In the genomic region with DNA sequence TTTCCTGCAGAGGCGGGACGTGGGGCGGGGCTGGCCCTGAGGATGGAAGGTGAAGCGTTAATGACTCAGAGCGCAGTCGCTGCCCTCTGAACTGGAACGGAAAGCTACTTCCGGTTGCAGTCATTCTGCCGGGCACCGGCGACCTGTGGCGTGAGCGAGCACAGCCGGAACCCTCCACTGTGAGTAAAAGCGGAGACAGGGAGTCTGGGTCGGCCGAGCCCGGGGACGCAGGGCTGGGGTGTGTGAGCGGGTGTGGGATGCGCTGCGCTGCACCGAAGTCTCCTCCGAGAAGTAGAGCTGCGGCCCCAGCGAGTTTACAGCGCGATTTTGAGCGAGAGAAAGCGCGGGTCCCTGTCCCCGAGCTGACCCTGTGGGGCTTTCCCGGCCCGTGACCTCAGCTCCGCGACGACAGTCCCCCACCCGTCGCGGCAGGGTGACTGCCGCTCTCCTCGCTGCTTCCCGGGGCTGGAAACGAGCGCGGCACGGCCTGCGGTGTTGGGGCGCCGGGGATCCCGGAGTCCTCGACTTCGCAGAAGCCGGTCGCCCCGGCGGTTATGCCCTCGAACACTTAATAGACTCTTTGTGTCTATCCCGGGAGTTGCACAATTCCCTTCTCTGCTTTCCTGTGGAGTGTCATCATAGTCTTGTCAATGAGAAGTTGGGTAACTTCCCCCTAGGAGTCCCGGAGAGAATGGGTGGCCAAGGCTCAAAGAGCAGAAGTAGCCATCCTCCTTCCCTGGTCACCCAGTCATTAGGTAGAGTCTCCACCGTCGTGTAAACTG, we compare ENCODE assay signal across 8 mouse cellular contexts. TPM values are rescaled to one million over a fixed set of nuclear protein-coding genes. Genes with fewer than 3 reads are reported as not detected.
A peak's percentile ranks its signal among the peaks of the same experiment; 100 is the strongest.
DNase-seq lines count a peak whose midpoint lies in the region; ATAC-seq and TF ChIP-seq lines count a peak whose summit lies in the region.

No protein-coding gene starts in this region.

- H3K27ac ChIP-seq in brown adipose tissue, adult 24 weeks (replicated peaks; ENCODE audit: low read depth, low read length), result peak overlapping the region; percentile 86
- peak overlapping the region; percentile 96 for H3K27ac ChIP-seq in heart, embryonic 15.5 days
- H3K27ac ChIP-seq in liver, embryonic 14.5 days, result peak overlapping the region; percentile 88
- peak overlapping the region; percentile 79 for H3K27ac ChIP-seq in neural tube, embryonic 11.5 days (ENCODE audit: low read depth, low read length)
- peak overlapping the region; percentile 96 for H3K27ac ChIP-seq in stomach, postnatal 0 days (replicated peaks)

- peak; percentile 96 for ATAC-seq in heart, embryonic 15.5 days (replicated peaks; ENCODE audit: insufficient number of reproducible peaks, insufficient read depth, low FRiP score, low read depth)
- ATAC-seq in liver, embryonic 14.5 days (ENCODE audit: insufficient read depth), result peak; percentile 94
- peak; percentile 95 for ATAC-seq in neural tube, embryonic 11.5 days (ENCODE audit: insufficient read depth, low FRiP score, low TSS enrichment)
- ATAC-seq in stomach, postnatal 0 days (ENCODE audit: low FRiP score, low TSS enrichment), result peak; percentile 99

- H3K4me3 ChIP-seq in brown adipose tissue, adult 24 weeks (ENCODE audit: insufficient read depth, low read depth, low read length), result peak overlapping the region; percentile 90
- H3K4me3 ChIP-seq in heart, embryonic 15.5 days, result peak overlapping the region; percentile 98
- H3K4me3 ChIP-seq in liver, embryonic 14.5 days (ENCODE audit: insufficient read depth in 1 of 2, low read depth in 2 of 2, low read length in 2 of 2), result peak overlapping the region; percentile 73 to 90
- peak overlapping the region; percentile 65 for H3K4me3 ChIP-seq in neural tube, embryonic 11.5 days (ENCODE audit: low read depth, low read length)
- peak overlapping the region; percentile 93 for H3K4me3 ChIP-seq in stomach, postnatal 0 days (ENCODE audit: low read depth, low read length)

- no peak for TF ChIP-seq CTCF in liver, embryonic 14.5 days (IDR thresholded peaks at IDR 0.05; ENCODE audit: low read depth)
- no peak for TF ChIP-seq CTCF in stomach, postnatal 0 days (IDR thresholded peaks at IDR 0.05; ENCODE audit: low read depth)

- under 1% methylated on average over 62 of the region's 62 CpGs for whole genome bisulfite sequencing in heart, embryonic 15.5 days
- WGBS in liver, embryonic 14.5 days (ENCODE audit: insufficient replicate concordance), result under 1% methylated on average over 62 of the region's 62 CpGs
- WGBS in neural tube, embryonic 11.5 days, result under 1% methylated on average over 61 of the region's 62 CpGs
- under 1% methylated on average over 62 of the region's 62 CpGs for WGBS in stomach, postnatal 0 days

- 0 out of 2 replicates have a peak, but pooled peaks have one; percentile 8 for TF ChIP-seq EP300 in liver, embryonic 14.5 days (IDR thresholded peaks at IDR 0.05; ENCODE audit: low read depth)
- TF ChIP-seq EP300 in stomach, postnatal 0 days (optimal IDR thresholded peaks at IDR 0.05), result no peak

- H3K27me3 ChIP-seq in heart, embryonic 15.5 days, result no peaks in the 10 kb centered on the region
- no peaks in the 10 kb centered on the region for H3K27me3 ChIP-seq in liver, embryonic 14.5 days (ENCODE audit: control insufficient read depth, insufficient read depth, low read length)
- no peaks in the 10 kb centered on the region for H3K27me3 ChIP-seq in neural tube, embryonic 11.5 days (ENCODE audit: control insufficient read depth, insufficient read depth, low read length)
- H3K27me3 ChIP-seq in stomach, postnatal 0 days (ENCODE audit: control insufficient read depth, insufficient read depth, low read length), result no peaks in the 10 kb centered on the region

- H3K9me3 ChIP-seq in heart, embryonic 15.5 days (replicated peaks), result no peaks in the 10 kb centered on the region
- H3K9me3 ChIP-seq in liver, embryonic 14.5 days (ENCODE audit: control insufficient read depth, low read length), result no peaks in the 10 kb centered on the region
- no peaks in the 10 kb centered on the region for H3K9me3 ChIP-seq in neural tube, embryonic 11.5 days (ENCODE audit: control insufficient read depth, low read length)
- no peaks in the 10 kb centered on the region for H3K9me3 ChIP-seq in stomach, postnatal 0 days (ENCODE audit: control insufficient read depth, low read length)

- DNase-seq in CD4-positive, CD25-positive, alpha-beta regulatory T cell, adult 2 months (ENCODE audit: low read depth, low spot score), result peak; percentile 95
- peak; percentile 74 for DNase-seq in fibroblast of lung, adult 2 months (ENCODE audit: low read depth)
- DNase-seq in kidney, postnatal 25 days, result peak; percentile 96
- DNase-seq in liver, embryonic 14.5 days (ENCODE audit: low read depth in 3 of 3, low spot score in 3 of 3), result peak; percentile 86 to 89 (median 89)
- peak; percentile 92 for DNase-seq in neural tube, embryonic 11.5 days (ENCODE audit: low spot score)
- peak; percentile 97 for DNase-seq in stomach, postnatal 0 days (ENCODE audit: low spot score)

- peak overlapping the region; percentile 79 for H3K4me2 ChIP-seq in heart, embryonic 15.5 days
- peak overlapping the region; percentile 77 for H3K4me2 ChIP-seq in liver, embryonic 14.5 days (ENCODE audit: low read depth)
- peak overlapping the region; percentile 71 for H3K4me2 ChIP-seq in neural tube, embryonic 11.5 days (ENCODE audit: low read depth)
- peak overlapping the region; percentile 81 for H3K4me2 ChIP-seq in stomach, postnatal 0 days (replicated peaks; ENCODE audit: low read depth)

- H3K9ac ChIP-seq in heart, embryonic 15.5 days, result peak overlapping the region; percentile 90
- H3K9ac ChIP-seq in liver, embryonic 14.5 days (replicated peaks), result peak overlapping the region; percentile 98
- peak overlapping the region; percentile 74 for H3K9ac ChIP-seq in neural tube, embryonic 11.5 days (ENCODE audit: low read length)
- H3K9ac ChIP-seq in stomach, postnatal 0 days (ENCODE audit: low read length), result peak overlapping the region; percentile 90

- H3K36me3 ChIP-seq in heart, embryonic 15.5 days, result no peaks in the 10 kb centered on the region
- no peaks in the 10 kb centered on the region for H3K36me3 ChIP-seq in liver, embryonic 14.5 days (replicated peaks; ENCODE audit: control insufficient read depth, insufficient read depth, low read depth)
- H3K36me3 ChIP-seq in neural tube, embryonic 11.5 days (ENCODE audit: control insufficient read depth, insufficient read depth, low read length), result no peaks in the 10 kb centered on the region
- H3K36me3 ChIP-seq in stomach, postnatal 0 days (ENCODE audit: control insufficient read depth, insufficient read depth, low read length), result no peaks in the 10 kb centered on the region

- H3K4me1 ChIP-seq in brown adipose tissue, adult 24 weeks (ENCODE audit: control insufficient read depth, insufficient read depth, insufficient read length, low read length), result 0 out of 2 replicates have a peak, but pooled peaks cover 2% of the 10 kb centered on the region
- no peaks in the 10 kb centered on the region; the same call in 1 of the 2 replicates for H3K4me1 ChIP-seq in heart, embryonic 15.5 days (replicated peaks)
- peaks cover 12 to 14% of the 10 kb centered on the region in 2 experiments for H3K4me1 ChIP-seq in liver, embryonic 14.5 days (replicated peaks; ENCODE audit: control insufficient read depth in 2 of 2, insufficient read depth in 2 of 2, low read length in 1 of 2)
- H3K4me1 ChIP-seq in neural tube, embryonic 11.5 days (ENCODE audit: control insufficient read depth, insufficient read depth, low read length), result no peaks in the 10 kb centered on the region
- no peaks in the 10 kb centered on the region for H3K4me1 ChIP-seq in stomach, postnatal 0 days (replicated peaks; ENCODE audit: control insufficient read depth, insufficient read depth)

RNA-seq across cellular contexts. Expression of a gene that starts 14.8 kb away (rescaled TPM):
- 52.6 and 55.0 TPM in 2 replicates for polyA plus RNA-seq in brown adipose tissue, adult 24 weeks (2012; ENCODE audit: insufficient read depth, insufficient read length, missing spikeins)
- 21.5 and 21.7 TPM in 2 replicates for polyA plus RNA-seq in heart, embryonic 15.5 days (2015; fragmentation: Nextera tagmentation; extraction: Ambion mirVana)
- 9.0 and 15.9 TPM in 2 replicates for polyA plus RNA-seq in liver, embryonic 14.5 days (2012; rRNA removed)
- polyA plus RNA-seq in liver, embryonic 14.5 days (2014; fragmentation: Nextera tagmentation; extraction: Ambion mirVana), result 21.3 and 24.7 TPM in 2 replicates
- 39.8 and 40.8 TPM in 2 replicates for polyA plus RNA-seq in neural tube, embryonic 11.5 days (2014; fragmentation: Nextera tagmentation; extraction: Ambion mirVana)
- 20.7 and 21.9 TPM in 2 replicates for polyA plus RNA-seq in stomach, postnatal 0 days (2015; fragmentation: Nextera tagmentation; extraction: Ambion mirVana)

Comparison
In these comparisons a context has a peak if more than half of its experiments do, and no peak if none do; other contexts are left out.
1. Peak in every context shown above with its lines: DNase-seq, ATAC-seq, H3K4me3 ChIP-seq and H3K27ac ChIP-seq.